Mouse (Mus musculus) E14TG2a.4 (cell line): ENCODE measurements around the gene Aars2.
A peak's percentile ranks its signal among the peaks of the same experiment; 100 is the strongest.

Experiments
- H3K27me3 ChIP-seq: 2 replicates; pipeline ENCODE4 v1.6.1; 2014; ENCODE audit warnings: low read length, control low read depth; ENCODE audit not compliant: insufficient read depth
- H3K36me3 ChIP-seq: 2 replicates; pipeline ENCODE4 v1.6.1; 2014; ENCODE audit warnings: low read length, control low read depth; ENCODE audit not compliant: insufficient read depth
- H3K4me1 ChIP-seq: replicated peaks from 2 replicates; pipeline ENCODE4 v1.6.1; 2014; ENCODE audit warnings: low read depth, low read length, control low read depth
- H3K4me3 ChIP-seq: replicated peaks from 2 replicates; pipeline ENCODE4 v1.5.1; 2014; ENCODE audit warnings: mild to moderate bottlenecking, low read length
- H3K9me3 ChIP-seq: 2 replicates; pipeline ENCODE4 v1.6.1; 2014; ENCODE audit warnings: low read length, control low read depth
- CTCF ChIP-seq: conservative IDR thresholded peaks from 2 replicates; pipeline ENCODE4 v1.5.1; 2014; ENCODE audit warnings: low read length
- NANOG ChIP-seq: IDR thresholded peaks from 2 replicates; pipeline ENCODE4 v1.6.1; 2014; ENCODE audit warnings: borderline replicate concordance, low read length, mixed read lengths
- POU5F1 ChIP-seq: IDR thresholded peaks from 2 replicates; pipeline ENCODE4 v1.6.1; 2014; ENCODE audit warnings: low read length, borderline replicate concordance

The Aars2 gene

GRCm38 (mm10) chr17:45547461-45548190, 41.0 kb downstream of the Aars2 start:
- Histone ChIP-seq H3K4me1 (peaks cover 70% of the 10 kb centered on the region), H3K9me3 (no peaks in the 10 kb centered on the region), H3K36me3 (no peaks in the 10 kb centered on the region), H3K27me3 (peaks cover 59% of the 10 kb centered on the region), H3K4me3 (no peak overlapping the region)
- TF ChIP-seq CTCF (no peak), POU5F1 (no peak), NANOG (no peak)

DNA sequence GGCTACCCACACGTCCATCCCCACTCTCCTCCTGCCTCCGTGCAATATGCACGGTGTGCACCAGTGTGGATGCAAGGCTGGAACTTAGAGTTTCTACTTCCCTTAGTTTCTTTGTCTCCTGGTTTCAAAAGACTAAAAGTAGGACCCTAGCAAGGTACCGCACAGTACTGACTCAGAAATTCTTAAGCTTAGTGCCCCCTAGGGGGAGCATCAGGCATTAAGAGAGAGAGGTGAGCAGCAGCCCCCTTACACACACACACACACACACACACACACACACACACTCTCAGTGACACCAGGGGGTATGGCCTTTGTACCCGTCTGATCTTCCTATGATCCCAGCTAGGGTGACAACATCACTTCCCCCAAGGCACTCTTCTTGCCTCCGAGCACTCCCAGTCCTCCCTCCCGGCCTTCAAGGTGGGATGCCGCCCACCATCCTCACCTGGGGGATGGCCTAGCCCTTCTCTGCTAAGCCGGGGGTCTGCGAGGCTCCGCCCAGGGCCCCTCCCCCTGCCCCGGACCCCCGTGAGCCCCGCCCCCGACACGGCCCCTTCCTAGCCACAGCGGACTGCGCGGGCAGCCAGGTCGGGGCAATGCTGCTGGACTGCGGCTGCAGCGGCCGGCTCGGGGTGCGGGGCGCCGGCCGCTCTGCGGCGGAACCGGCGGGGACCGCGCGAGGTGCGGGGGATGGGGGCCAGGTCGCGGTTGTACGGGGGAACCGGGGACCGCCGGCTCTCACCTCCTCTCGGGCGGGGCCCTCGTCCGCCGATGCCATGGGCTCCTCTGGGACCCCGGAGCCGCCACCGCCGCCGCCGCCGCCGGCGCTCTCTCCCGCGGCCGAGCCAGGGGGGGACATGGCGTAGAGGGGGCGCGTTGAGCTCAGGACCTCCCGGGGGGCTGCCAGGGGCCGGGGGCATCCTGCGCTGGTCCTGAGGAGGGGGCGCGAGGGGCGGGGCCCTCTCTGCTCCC, 42.2 kb downstream of the Aars2 start:
- peaks cover 55% of the 10 kb centered on the region for H3K27me3 ChIP-seq
- H3K36me3 ChIP-seq: no peaks in the 10 kb centered on the region
- peak overlapping the region; percentile 91 for H3K4me3 ChIP-seq
- no peaks in the 10 kb centered on the region for H3K9me3 ChIP-seq
- peaks cover 61% of the 10 kb centered on the region for H3K4me1 ChIP-seq
- TF ChIP-seq POU5F1 (no peak), CTCF (peak; percentile 48)

GRCm38 (mm10) chr17:45549617-45550181, 43.1 kb downstream of the Aars2 start, which contains the start of gene Tmem151b:
Gene Tmem151b (minus strand): TSS chr17:45549677.
- peak within 1 kb of the TSS; percentile 91 for H3K4me3 ChIP-seq
- H3K27me3 ChIP-seq: peaks cover 48% of the 10 kb centered on the region
- H3K36me3 ChIP-seq: no peaks in the 10 kb centered on the region
- peaks cover 53% of the 10 kb centered on the region for H3K4me1 ChIP-seq
- H3K9me3 ChIP-seq: no peaks in the 10 kb centered on the region
- no peak for TF ChIP-seq CTCF
- TF ChIP-seq POU5F1: no peak

GRCm38 (mm10) chr17:45550253-45550652, 43.6 kb downstream of the Aars2 start:
- Histone ChIP-seq H3K27me3 (peaks cover 43% of the 10 kb centered on the region), H3K4me3 (no peak overlapping the region), H3K4me1 (peaks cover 57% of the 10 kb centered on the region), H3K36me3 (no peaks in the 10 kb centered on the region), H3K9me3 (no peaks in the 10 kb centered on the region)
- TF ChIP-seq CTCF (no peak), POU5F1 (no peak), NANOG (no peak)

- Histone ChIP-seq H3K9me3 (no peaks in the 10 kb centered on the region), H3K4me3 (no peak overlapping the region), H3K27me3 (peaks cover 37% of the 10 kb centered on the region), H3K4me1 (peaks cover 57% of the 10 kb centered on the region), H3K36me3 (no peaks in the 10 kb centered on the region)
- TF ChIP-seq POU5F1: no peak
- TF ChIP-seq NANOG: no peak
- TF ChIP-seq CTCF: no peak
Measured at GRCm38 (mm10) chr17:45551249-45551796, 44.7 kb downstream of the Aars2 start.

- Histone ChIP-seq H3K4me3 (no peak overlapping the region), H3K4me1 (peaks cover 57% of the 10 kb centered on the region), H3K36me3 (no peaks in the 10 kb centered on the region), H3K9me3 (no peaks in the 10 kb centered on the region), H3K27me3 (peaks cover 37% of the 10 kb centered on the region)
- no peak for TF ChIP-seq POU5F1
- TF ChIP-seq CTCF: peak; percentile 95
Measured at GRCm38 (mm10) chr17:45551816-45552451, 45.3 kb downstream of the Aars2 start.

DNA sequence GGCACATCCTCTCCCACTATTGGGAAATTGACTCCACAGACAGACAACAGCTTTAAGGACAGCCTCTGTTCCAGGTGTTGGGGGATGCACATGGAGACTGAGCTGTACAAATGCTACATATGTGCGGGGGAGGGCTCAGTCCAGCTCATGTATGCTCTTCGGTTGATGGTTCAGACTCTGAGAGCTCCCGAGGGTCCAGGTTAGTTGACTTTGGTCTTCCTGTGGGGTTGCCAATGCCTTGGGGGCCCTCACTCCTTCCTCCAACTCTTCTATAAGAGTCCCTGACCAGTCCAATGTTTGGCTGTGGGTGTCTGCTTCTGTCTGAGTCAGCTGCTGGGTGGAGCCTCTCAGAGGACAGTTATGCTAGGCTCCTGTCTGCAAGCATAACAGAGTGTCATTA, 46.4 kb downstream of the Aars2 start:
- H3K4me3 ChIP-seq: no peak overlapping the region
- TF ChIP-seq CTCF (no peak), POU5F1 (no peak), NANOG (no peak)
- no peaks in the 10 kb centered on the region for H3K9me3 ChIP-seq
- H3K36me3 ChIP-seq: no peaks in the 10 kb centered on the region
- peaks cover 33% of the 10 kb centered on the region for H3K27me3 ChIP-seq
- H3K4me1 ChIP-seq: peaks cover 64% of the 10 kb centered on the region

DNA sequence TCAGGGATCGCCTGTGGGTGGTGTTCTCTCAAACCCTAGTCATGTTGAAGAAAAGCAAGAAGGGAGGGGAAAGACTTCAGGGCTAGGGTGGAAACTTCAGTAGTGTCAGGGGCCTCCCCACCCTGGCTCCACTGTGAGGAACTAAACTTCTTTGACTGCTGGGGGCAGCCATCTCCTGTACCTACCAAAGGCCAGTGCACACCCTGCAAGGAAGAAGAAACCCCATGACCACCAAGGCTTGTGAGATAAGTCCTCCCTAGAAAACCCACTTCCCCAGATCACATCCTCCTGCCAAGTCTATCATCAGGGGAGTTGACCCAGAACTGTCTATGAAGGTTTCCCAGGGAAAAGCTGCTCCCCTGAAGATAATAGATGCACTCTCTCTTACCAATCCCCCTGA, 47.8 kb downstream of the Aars2 start:
- H3K27me3 ChIP-seq: peaks cover 29% of the 10 kb centered on the region
- H3K9me3 ChIP-seq: no peaks in the 10 kb centered on the region
- TF ChIP-seq NANOG (no peak), CTCF (no peak), POU5F1 (no peak)
- no peak overlapping the region for H3K4me3 ChIP-seq
- H3K36me3 ChIP-seq: peaks cover 10% of the 10 kb centered on the region; the same call in 1 of the 2 replicates
- peaks cover 70% of the 10 kb centered on the region for H3K4me1 ChIP-seq
